Mouse (Mus musculus): ENCODE data around the gene Slc22a2. TPM values are rescaled to one million over a fixed set of nuclear protein-coding genes. Genes with fewer than 3 reads are reported as not detected.

The Slc22a2 gene
- polyA plus RNA-seq, 1 experiment from 2014 or later = 1.5 TPM

GRCm38 (mm10) chr17:12619641-12620040, 35.7 kb downstream of the Slc22a2 start:
- no peaks in the 10 kb centered on the region for H3K36me3 ChIP-seq (replicated peaks; ENCODE audit: control insufficient read depth, insufficient read depth)
- 88% methylated on average over 2 of the region's 2 CpGs for WGBS
- H3K27ac ChIP-seq = no peak overlapping the region
- no peak overlapping the region for H3K4me3 ChIP-seq (replicated peaks; ENCODE audit: low read length)
- H3K4me2 ChIP-seq (replicated peaks) = no peak overlapping the region
- no peak for DNase-seq (ENCODE audit: low spot score)
- no peaks in the 10 kb centered on the region for H3K9me3 ChIP-seq (ENCODE audit: control insufficient read depth, low read length)
- no peaks in the 10 kb centered on the region for H3K4me1 ChIP-seq (replicated peaks; ENCODE audit: control insufficient read depth, insufficient read depth, low read length)
- no peak overlapping the region for H3K9ac ChIP-seq
- no peaks in the 10 kb centered on the region for H3K27me3 ChIP-seq (ENCODE audit: control insufficient read depth, insufficient read depth, low read length)
- ATAC-seq (ENCODE audit: low FRiP score) = no peak

- H3K4me1 ChIP-seq (replicated peaks; ENCODE audit: control insufficient read depth, insufficient read depth, low read length) = no peaks in the 10 kb centered on the region
- 91% methylated on average over 4 of the region's 4 CpGs for WGBS
- no peak overlapping the region for H3K9ac ChIP-seq
- ATAC-seq (ENCODE audit: low FRiP score) = no peak
- H3K9me3 ChIP-seq (ENCODE audit: control insufficient read depth, low read length) = no peaks in the 10 kb centered on the region
- no peaks in the 10 kb centered on the region for H3K27me3 ChIP-seq (ENCODE audit: control insufficient read depth, insufficient read depth, low read length)
- no peak overlapping the region for H3K4me2 ChIP-seq (replicated peaks)
- H3K27ac ChIP-seq = no peak overlapping the region
- H3K4me3 ChIP-seq (replicated peaks; ENCODE audit: low read length) = no peak overlapping the region
- no peak for DNase-seq (ENCODE audit: low spot score)
- no peaks in the 10 kb centered on the region for H3K36me3 ChIP-seq (replicated peaks; ENCODE audit: control insufficient read depth, insufficient read depth)
These were observed 44.1 kb downstream of the Slc22a2 start for GRCm38 (mm10) chr17:12627983-12628382.

GRCm38 (mm10) chr17:12630976-12631730, 47.2 kb downstream of the Slc22a2 start:
- Histone ChIP-seq H3K27me3 (ENCODE audit: control insufficient read depth, insufficient read depth, low read length) (no peaks in the 10 kb centered on the region), H3K27ac (no peak overlapping the region), H3K36me3 (replicated peaks; ENCODE audit: control insufficient read depth, insufficient read depth) (no peaks in the 10 kb centered on the region), H3K9ac (no peak overlapping the region), H3K9me3 (ENCODE audit: control insufficient read depth, low read length) (no peaks in the 10 kb centered on the region), H3K4me2 (replicated peaks) (no peak overlapping the region), H3K4me1 (replicated peaks; ENCODE audit: control insufficient read depth, insufficient read depth, low read length) (no peaks in the 10 kb centered on the region), H3K4me3 (replicated peaks; ENCODE audit: low read length) (no peak overlapping the region)
- WGBS = 46% methylated on average over 6 of the region's 6 CpGs
- DNase-seq (ENCODE audit: low spot score) (no peak), ATAC-seq (ENCODE audit: low FRiP score) (no peak)

GRCm38 (mm10) chr17:12631771-12632600, 48.1 kb downstream of the Slc22a2 start:
- ATAC-seq (ENCODE audit: low FRiP score) = no peak
- 40% methylated on average over 7 of the region's 7 CpGs for WGBS
- no peak for DNase-seq (ENCODE audit: low spot score)
- Histone ChIP-seq H3K9ac (no peak overlapping the region), H3K4me2 (replicated peaks) (no peak overlapping the region), H3K27ac (no peak overlapping the region), H3K27me3 (ENCODE audit: control insufficient read depth, insufficient read depth, low read length) (no peaks in the 10 kb centered on the region), H3K36me3 (replicated peaks; ENCODE audit: control insufficient read depth, insufficient read depth) (no peaks in the 10 kb centered on the region), H3K4me3 (replicated peaks; ENCODE audit: low read length) (no peak overlapping the region), H3K9me3 (ENCODE audit: control insufficient read depth, low read length) (no peaks in the 10 kb centered on the region), H3K4me1 (replicated peaks; ENCODE audit: control insufficient read depth, insufficient read depth, low read length) (no peaks in the 10 kb centered on the region)

- Histone ChIP-seq H3K36me3 (replicated peaks; ENCODE audit: control insufficient read depth, insufficient read depth) (no peaks in the 10 kb centered on the region), H3K27ac (no peak overlapping the region), H3K9ac (no peak overlapping the region), H3K4me1 (replicated peaks; ENCODE audit: control insufficient read depth, insufficient read depth, low read length) (no peaks in the 10 kb centered on the region), H3K4me2 (replicated peaks) (no peak overlapping the region), H3K4me3 (replicated peaks; ENCODE audit: low read length) (no peak overlapping the region), H3K27me3 (ENCODE audit: control insufficient read depth, insufficient read depth, low read length) (no peaks in the 10 kb centered on the region), H3K9me3 (ENCODE audit: control insufficient read depth, low read length) (no peaks in the 10 kb centered on the region)
- WGBS = 63% methylated on average over 4 of the region's 4 CpGs
- no peak for DNase-seq (ENCODE audit: low spot score)
- ATAC-seq (ENCODE audit: low FRiP score) = no peak
These were observed 50.9 kb downstream of the Slc22a2 start for GRCm38 (mm10) chr17:12634814-12635213.

- Histone ChIP-seq H3K4me2 (replicated peaks) (no peak overlapping the region), H3K9me3 (ENCODE audit: control insufficient read depth, low read length) (no peaks in the 10 kb centered on the region), H3K4me3 (replicated peaks; ENCODE audit: low read length) (no peak overlapping the region), H3K36me3 (replicated peaks; ENCODE audit: control insufficient read depth, insufficient read depth) (no peaks in the 10 kb centered on the region), H3K27me3 (ENCODE audit: control insufficient read depth, insufficient read depth, low read length) (no peaks in the 10 kb centered on the region), H3K9ac (no peak overlapping the region), H3K27ac (no peak overlapping the region), H3K4me1 (replicated peaks; ENCODE audit: control insufficient read depth, insufficient read depth, low read length) (no peaks in the 10 kb centered on the region)
- DNase-seq (ENCODE audit: low spot score) = no peak
- WGBS = 89% methylated on average over 3 of the region's 3 CpGs
- ATAC-seq (ENCODE audit: low FRiP score) = no peak
These were observed 55.7 kb downstream of the Slc22a2 start for GRCm38 (mm10) chr17:12639585-12639984.

GRCm38 (mm10) chr17:12641087-12641486, 57.2 kb downstream of the Slc22a2 start:
- Histone ChIP-seq H3K9me3 (ENCODE audit: control insufficient read depth, low read length) (no peaks in the 10 kb centered on the region), H3K27me3 (ENCODE audit: control insufficient read depth, insufficient read depth, low read length) (no peaks in the 10 kb centered on the region), H3K9ac (no peak overlapping the region), H3K4me1 (replicated peaks; ENCODE audit: control insufficient read depth, insufficient read depth, low read length) (no peaks in the 10 kb centered on the region), H3K4me3 (replicated peaks; ENCODE audit: low read length) (no peak overlapping the region), H3K27ac (no peak overlapping the region), H3K4me2 (replicated peaks) (no peak overlapping the region), H3K36me3 (replicated peaks; ENCODE audit: control insufficient read depth, insufficient read depth) (no peaks in the 10 kb centered on the region)
- ATAC-seq (ENCODE audit: low FRiP score) (no peak), DNase-seq (ENCODE audit: low spot score) (no peak)
- 84% methylated on average over 4 of the region's 4 CpGs for WGBS

- Histone ChIP-seq H3K9me3 (ENCODE audit: control insufficient read depth, low read length) (no peaks in the 10 kb centered on the region), H3K27ac (no peak overlapping the region), H3K4me2 (replicated peaks) (no peak overlapping the region), H3K4me1 (replicated peaks; ENCODE audit: control insufficient read depth, insufficient read depth, low read length) (no peaks in the 10 kb centered on the region), H3K36me3 (replicated peaks; ENCODE audit: control insufficient read depth, insufficient read depth) (no peaks in the 10 kb centered on the region), H3K9ac (no peak overlapping the region), H3K27me3 (ENCODE audit: control insufficient read depth, insufficient read depth, low read length) (no peaks in the 10 kb centered on the region), H3K4me3 (replicated peaks; ENCODE audit: low read length) (no peak overlapping the region)
- 78% methylated on average over 5 of the region's 5 CpGs for WGBS
- DNase-seq (ENCODE audit: low spot score) (no peak), ATAC-seq (ENCODE audit: low FRiP score) (no peak)
These were observed 61.5 kb downstream of the Slc22a2 start for GRCm38 (mm10) chr17:12645461-12645860.

- no peaks in the 10 kb centered on the region for H3K4me1 ChIP-seq (replicated peaks; ENCODE audit: control insufficient read depth, insufficient read depth, low read length)
- no peaks in the 10 kb centered on the region for H3K9me3 ChIP-seq (ENCODE audit: control insufficient read depth, low read length)
- H3K27me3 ChIP-seq (ENCODE audit: control insufficient read depth, insufficient read depth, low read length) = no peaks in the 10 kb centered on the region
- H3K9ac ChIP-seq = no peak overlapping the region
- no peak overlapping the region for H3K27ac ChIP-seq
- ATAC-seq (ENCODE audit: low FRiP score) (no peak), DNase-seq (ENCODE audit: low spot score) (no peak)
- H3K4me3 ChIP-seq (replicated peaks; ENCODE audit: low read length) = no peak overlapping the region
- H3K4me2 ChIP-seq (replicated peaks) = no peak overlapping the region
- H3K36me3 ChIP-seq (replicated peaks; ENCODE audit: control insufficient read depth, insufficient read depth) = no peaks in the 10 kb centered on the region
- WGBS = 93% methylated on average over 11 of the region's 11 CpGs
These were observed 68.7 kb downstream of the Slc22a2 start for GRCm38 (mm10) chr17:12652604-12653003.
